15 mouse cellular contexts compared by ENCODE assay signal in genomic region chr2:102650322-102650721, GRCm38 (mm10). TPM values are rescaled to one million over a fixed set of nuclear protein-coding genes. Genes with fewer than 3 reads are reported as not detected.
"Had no signal": no experiment of that assay in that cellular context is flagged by ENCODE, and none has a peak within 500 bp of the region (broad histone marks: within the 10 kb centered on the region; RNA-seq: fewer than 3 reads in every experiment).

No protein-coding gene starts in this region.

- H3K4me3 ChIP-seq: kidney, embryonic 15.5 days; limb, embryonic 13.5 days; neural tube, embryonic 12.5 days had no signal

- H3K36me3 ChIP-seq: kidney, embryonic 15.5 days; limb, embryonic 13.5 days; neural tube, embryonic 12.5 days had no signal

- H3K4me2 ChIP-seq: kidney, embryonic 15.5 days; limb, embryonic 13.5 days; neural tube, embryonic 12.5 days had no signal

- H3K27me3 ChIP-seq: kidney, embryonic 15.5 days; limb, embryonic 13.5 days; neural tube, embryonic 12.5 days had no signal

- H3K27ac ChIP-seq: kidney, embryonic 15.5 days; limb, embryonic 13.5 days; liver, embryonic 14.5 days; neural tube, embryonic 12.5 days had no signal

- H3K9me3 ChIP-seq: kidney, embryonic 15.5 days; limb, embryonic 13.5 days; neural tube, embryonic 12.5 days had no signal

- H3K4me1 ChIP-seq: kidney, embryonic 15.5 days; neural tube, embryonic 12.5 days had no signal

- H3K9ac ChIP-seq: kidney, embryonic 15.5 days; limb, embryonic 13.5 days; liver, embryonic 14.5 days; neural tube, embryonic 12.5 days had no signal

- DNase-seq: kidney, adult 2 months; kidney, postnatal 14 days; layer of hippocampus, postnatal 36 days; left cerebral cortex, postnatal 4 days; lung, adult 18-20 months; lung, postnatal 36 days; thymus, adult 18-20 months; thymus, postnatal 25 days had no signal

RNA-seq across cellular contexts. Expression of gene Slc1a2, which starts 8.1 kb away (rescaled TPM):
- total RNA-seq: megakaryocyte progenitor cell, adult 5-6 weeks; monocyte, adult 5-6 weeks; neutrophil, adult 5-6 weeks had no signal
